Mouse (Mus musculus): ENCODE measurements around the gene Olfr18. TPM values are rescaled to one million over a fixed set of nuclear protein-coding genes. Genes with fewer than 3 reads are reported as not detected.

Gene Olfr18
- 0.08 and 0.32 TPM in 2 replicates for polyA plus RNA-seq (2014; fragmentation: Nextera tagmentation; extraction: Ambion mirVana)

- H3K4me1 ChIP-seq (ENCODE audit: control insufficient read depth, insufficient read depth, low read length) = no peaks in the 10 kb centered on the region
- H3K4me2 ChIP-seq (ENCODE audit: low read length) = no peak within 1 kb of the TSS
- no peaks in the 10 kb centered on the region for H3K9me3 ChIP-seq (ENCODE audit: control insufficient read depth, low read length)
- H3K9ac ChIP-seq (replicated peaks; ENCODE audit: low read length) = no peak within 1 kb of the TSS
- no peak within 1 kb of the TSS for H3K27ac ChIP-seq (replicated peaks; ENCODE audit: low read depth, low read length)
- H3K4me3 ChIP-seq (replicated peaks; ENCODE audit: low read depth, low read length) = no peak within 1 kb of the TSS
- ATAC-seq (ENCODE audit: low FRiP score, low TSS enrichment) = no peak
- H3K27me3 ChIP-seq (ENCODE audit: control insufficient read depth, insufficient read depth, low read length) = no peaks in the 10 kb centered on the region
- no peak for DNase-seq
- H3K36me3 ChIP-seq (ENCODE audit: control insufficient read depth, insufficient read depth, low read length) = no peaks in the 10 kb centered on the region
Observed at GRCm38 (mm10) chr9:20335994-20336393, at the start of gene Olfr18. TSS of gene Olfr18 (minus strand) at chr9:20336094.

- Histone ChIP-seq H3K4me2 (ENCODE audit: low read length) (peak overlapping the region; percentile 76), H3K4me3 (replicated peaks; ENCODE audit: low read depth, low read length) (peak overlapping the region; percentile 55), H3K36me3 (ENCODE audit: control insufficient read depth, insufficient read depth, low read length) (no peaks in the 10 kb centered on the region), H3K9ac (replicated peaks; ENCODE audit: low read length) (peak overlapping the region; percentile 60), H3K4me1 (ENCODE audit: control insufficient read depth, insufficient read depth, low read length) (peaks cover 10% of the 10 kb centered on the region), H3K9me3 (ENCODE audit: control insufficient read depth, low read length) (peaks cover 3% of the 10 kb centered on the region; the same call in 1 of the 2 replicates), H3K27ac (replicated peaks; ENCODE audit: low read depth, low read length) (peak overlapping the region; percentile 77), H3K27me3 (ENCODE audit: control insufficient read depth, insufficient read depth, low read length) (no peaks in the 10 kb centered on the region)
- ATAC-seq (ENCODE audit: low FRiP score, low TSS enrichment) (peak; percentile 77), DNase-seq (no peak)
- 21% methylated on average over 16 of the region's 16 CpGs for WGBS
Observed at GRCm38 (mm10) chr9:20385343-20385703, 49.4 kb upstream of the Olfr18 start.

- Histone ChIP-seq H3K36me3 (ENCODE audit: control insufficient read depth, insufficient read depth, low read length) (no peaks in the 10 kb centered on the region), H3K9me3 (ENCODE audit: control insufficient read depth, low read length) (peaks cover 3% of the 10 kb centered on the region; the same call in 1 of the 2 replicates), H3K27me3 (ENCODE audit: control insufficient read depth, insufficient read depth, low read length) (no peaks in the 10 kb centered on the region), H3K4me3 (replicated peaks; ENCODE audit: low read depth, low read length) (peak within 1 kb of the TSS; percentile 55), H3K4me1 (ENCODE audit: control insufficient read depth, insufficient read depth, low read length) (peaks cover 10% of the 10 kb centered on the region), H3K27ac (replicated peaks; ENCODE audit: low read depth, low read length) (peak within 1 kb of the TSS; percentile 77), H3K9ac (replicated peaks; ENCODE audit: low read length) (peak within 1 kb of the TSS; percentile 60), H3K4me2 (ENCODE audit: low read length) (peak within 1 kb of the TSS; percentile 76)
- DNase-seq (peak; percentile 97), ATAC-seq (ENCODE audit: low FRiP score, low TSS enrichment) (peak; percentile 99)
- WGBS = 2% methylated on average over 40 of the region's 40 CpGs
Observed at GRCm38 (mm10) chr9:20384532-20385342, 48.8 kb upstream of the Olfr18 start, which contains the start of gene Zfp560. TSS of gene Zfp560 (minus strand) at chr9:20385177.

- H3K36me3 ChIP-seq (ENCODE audit: control insufficient read depth, insufficient read depth, low read length) = no peaks in the 10 kb centered on the region
- no peak overlapping the region for H3K27ac ChIP-seq (replicated peaks; ENCODE audit: low read depth, low read length)
- H3K9ac ChIP-seq (replicated peaks; ENCODE audit: low read length) = 0 out of 2 replicates have a peak overlapping the region, but pooled peaks have one; percentile 60
- peak overlapping the region; percentile 76 for H3K4me2 ChIP-seq (ENCODE audit: low read length)
- peaks cover under 1% of the 10 kb centered on the region; the same call in 1 of the 2 replicates for H3K9me3 ChIP-seq (ENCODE audit: control insufficient read depth, low read length)
- no peak for DNase-seq
- no peak for ATAC-seq (ENCODE audit: low FRiP score, low TSS enrichment)
- WGBS = 93% methylated on average over 7 of the region's 7 CpGs
- H3K4me1 ChIP-seq (ENCODE audit: control insufficient read depth, insufficient read depth, low read length) = peaks cover 10% of the 10 kb centered on the region
- peak overlapping the region; percentile 55 for H3K4me3 ChIP-seq (replicated peaks; ENCODE audit: low read depth, low read length)
- H3K27me3 ChIP-seq (ENCODE audit: control insufficient read depth, insufficient read depth, low read length) = no peaks in the 10 kb centered on the region
Observed at GRCm38 (mm10) chr9:20383659-20384058, 47.8 kb upstream of the Olfr18 start.

- WGBS = 97% methylated on average over 1 of the region's 1 CpGs
- ATAC-seq (ENCODE audit: low FRiP score, low TSS enrichment) = no peak
Observed at GRCm38 (mm10) chr9:20374712-20375111, 38.8 kb upstream of the Olfr18 start.

GRCm38 (mm10) chr9:20367311-20367710 lies 31.4 kb upstream of the Olfr18 start:
- no peak overlapping the region for H3K4me2 ChIP-seq (ENCODE audit: low read length)
- no peak overlapping the region for H3K4me3 ChIP-seq (replicated peaks; ENCODE audit: low read depth, low read length)
- H3K4me1 ChIP-seq (ENCODE audit: control insufficient read depth, insufficient read depth, low read length) = no peaks in the 10 kb centered on the region
- DNase-seq (no peak), ATAC-seq (ENCODE audit: low FRiP score, low TSS enrichment) (no peak)
- H3K9ac ChIP-seq (replicated peaks; ENCODE audit: low read length) = no peak overlapping the region
- H3K27ac ChIP-seq (replicated peaks; ENCODE audit: low read depth, low read length) = no peak overlapping the region
- H3K27me3 ChIP-seq (ENCODE audit: control insufficient read depth, insufficient read depth, low read length) = no peaks in the 10 kb centered on the region
- H3K36me3 ChIP-seq (ENCODE audit: control insufficient read depth, insufficient read depth, low read length) = peaks cover 5% of the 10 kb centered on the region; the same call in 1 of the 2 replicates
- peaks cover 32% of the 10 kb centered on the region for H3K9me3 ChIP-seq (ENCODE audit: control insufficient read depth, low read length)
- WGBS = 96% methylated on average over 2 of the region's 2 CpGs

More at GRCm38 (mm10) chr9:20374712-20375111, 38.8 kb upstream of the Olfr18 start:
- no peaks in the 10 kb centered on the region; the same call in 1 of the 2 replicates for H3K36me3 ChIP-seq (ENCODE audit: control insufficient read depth, insufficient read depth, low read length)
- H3K4me2 ChIP-seq (ENCODE audit: low read length) = no peak overlapping the region
- no peak overlapping the region for H3K27ac ChIP-seq (replicated peaks; ENCODE audit: low read depth, low read length)
- no peak overlapping the region for H3K4me3 ChIP-seq (replicated peaks; ENCODE audit: low read depth, low read length)
- no peaks in the 10 kb centered on the region for H3K4me1 ChIP-seq (ENCODE audit: control insufficient read depth, insufficient read depth, low read length)
- no peak overlapping the region for H3K9ac ChIP-seq (replicated peaks; ENCODE audit: low read length)
- no peak for DNase-seq
- peaks cover 12% of the 10 kb centered on the region; the same call in 1 of the 2 replicates for H3K9me3 ChIP-seq (ENCODE audit: control insufficient read depth, low read length)
- H3K27me3 ChIP-seq (ENCODE audit: control insufficient read depth, insufficient read depth, low read length) = no peaks in the 10 kb centered on the region

GRCm38 (mm10) chr9:20348501-20348900 lies 12.6 kb upstream of the Olfr18 start:
- Histone ChIP-seq H3K27me3 (ENCODE audit: control insufficient read depth, insufficient read depth, low read length) (no peaks in the 10 kb centered on the region), H3K36me3 (ENCODE audit: control insufficient read depth, insufficient read depth, low read length) (peaks cover 44% of the 10 kb centered on the region), H3K4me2 (ENCODE audit: low read length) (no peak overlapping the region), H3K4me3 (replicated peaks; ENCODE audit: low read depth, low read length) (no peak overlapping the region), H3K27ac (replicated peaks; ENCODE audit: low read depth, low read length) (no peak overlapping the region), H3K9me3 (ENCODE audit: control insufficient read depth, low read length) (0 out of 2 replicates have a peak, but pooled peaks cover under 1% of the 10 kb centered on the region), H3K9ac (replicated peaks; ENCODE audit: low read length) (no peak overlapping the region), H3K4me1 (ENCODE audit: control insufficient read depth, insufficient read depth, low read length) (no peaks in the 10 kb centered on the region)
- DNase-seq (no peak), ATAC-seq (ENCODE audit: low FRiP score, low TSS enrichment) (no peak)
- WGBS = 95% methylated on average over 4 of the region's 4 CpGs

GRCm38 (mm10) chr9:20298232-20298631 lies 37.7 kb downstream of the Olfr18 start, which contains the start of gene Olfr873:
TSS of gene Olfr873 (plus strand) at chr9:20298532.
- no peaks in the 10 kb centered on the region for H3K36me3 ChIP-seq (ENCODE audit: control insufficient read depth, insufficient read depth, low read length)
- no peak for DNase-seq
- peaks cover 5% of the 10 kb centered on the region; the same call in 1 of the 2 replicates for H3K9me3 ChIP-seq (ENCODE audit: control insufficient read depth, low read length)
- no peaks in the 10 kb centered on the region for H3K27me3 ChIP-seq (ENCODE audit: control insufficient read depth, insufficient read depth, low read length)
- H3K27ac ChIP-seq (replicated peaks; ENCODE audit: low read depth, low read length) = no peak within 1 kb of the TSS
- no peak within 1 kb of the TSS for H3K9ac ChIP-seq (replicated peaks; ENCODE audit: low read length)
- no peaks in the 10 kb centered on the region for H3K4me1 ChIP-seq (ENCODE audit: control insufficient read depth, insufficient read depth, low read length)
- no peak within 1 kb of the TSS for H3K4me2 ChIP-seq (ENCODE audit: low read length)
- WGBS = 85% methylated on average over 1 of the region's 1 CpGs
- H3K4me3 ChIP-seq (replicated peaks; ENCODE audit: low read depth, low read length) = no peak within 1 kb of the TSS
- ATAC-seq (ENCODE audit: low FRiP score, low TSS enrichment) = no peak

Measured in midbrain, embryonic 14.5 days (tissue).